Mouse (Mus musculus) thymus, postnatal 4 days (tissue): ENCODE results near the gene Aak1.

Experiments used
- DNase-seq: peaks from one replicate; pipeline ENCODE4 v3.0.0; 2021

The Aak1 gene

DNA sequence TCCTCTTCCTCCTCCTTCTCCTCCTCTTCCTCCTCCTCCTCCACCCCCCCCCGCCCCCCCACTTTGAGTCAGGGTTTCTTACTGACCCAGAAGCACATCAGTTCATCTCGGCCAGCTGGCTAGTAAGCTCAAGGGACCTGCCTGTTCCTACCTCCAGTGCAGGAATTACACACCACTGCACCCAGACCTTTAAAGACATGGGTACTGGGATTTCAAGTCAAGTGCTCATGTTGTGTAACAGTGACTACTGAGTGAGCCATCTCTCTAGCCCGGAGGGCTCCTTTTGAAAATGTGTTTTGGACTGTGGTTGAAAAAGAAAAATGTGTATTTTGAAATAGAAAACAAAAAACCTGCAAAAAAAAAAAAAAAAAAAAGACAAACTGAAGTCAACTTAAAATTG lies 50.6 kb downstream of the Aak1 start:
- no peak for DNase-seq

DNA sequence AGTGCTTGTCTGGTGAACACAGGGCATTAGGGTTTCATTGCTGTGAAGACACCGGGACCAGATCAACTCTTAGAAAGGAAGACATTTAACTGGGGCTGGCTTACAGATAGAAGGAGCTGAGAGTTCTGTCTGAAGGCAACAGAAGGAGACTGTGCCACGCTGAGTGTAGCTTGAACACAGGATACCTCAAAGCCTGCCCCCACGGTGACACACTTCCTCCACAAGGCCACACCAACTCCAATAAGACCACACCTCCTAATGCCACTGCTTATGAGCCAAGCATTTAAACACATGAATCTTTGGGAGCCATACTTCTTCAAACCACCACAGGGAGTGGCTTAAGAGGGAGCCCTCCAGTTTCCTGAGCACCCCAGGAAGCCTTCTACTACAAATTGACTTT lies 51.2 kb downstream of the Aak1 start:
- DNase-seq: no peak

DNA sequence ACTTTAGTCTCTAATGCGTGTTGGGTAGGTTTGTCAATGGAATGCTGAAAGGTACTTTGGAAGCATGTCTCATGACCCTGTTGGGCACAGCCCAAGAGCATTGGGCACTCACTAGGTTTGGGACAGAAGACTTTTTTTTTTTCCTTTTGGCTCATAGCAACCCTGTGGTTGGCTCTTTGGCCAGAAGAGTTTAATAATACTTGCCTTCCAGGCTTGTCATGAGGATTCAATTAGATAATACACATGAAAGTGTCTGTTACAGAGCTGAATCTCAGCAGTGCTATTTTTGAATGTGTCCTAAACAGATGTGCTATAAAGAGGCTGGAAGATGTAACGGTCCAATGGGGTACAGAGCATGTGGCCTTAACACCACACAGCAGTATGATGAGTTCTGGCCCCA lies 56.2 kb downstream of the Aak1 start:
- no peak for DNase-seq

DNA sequence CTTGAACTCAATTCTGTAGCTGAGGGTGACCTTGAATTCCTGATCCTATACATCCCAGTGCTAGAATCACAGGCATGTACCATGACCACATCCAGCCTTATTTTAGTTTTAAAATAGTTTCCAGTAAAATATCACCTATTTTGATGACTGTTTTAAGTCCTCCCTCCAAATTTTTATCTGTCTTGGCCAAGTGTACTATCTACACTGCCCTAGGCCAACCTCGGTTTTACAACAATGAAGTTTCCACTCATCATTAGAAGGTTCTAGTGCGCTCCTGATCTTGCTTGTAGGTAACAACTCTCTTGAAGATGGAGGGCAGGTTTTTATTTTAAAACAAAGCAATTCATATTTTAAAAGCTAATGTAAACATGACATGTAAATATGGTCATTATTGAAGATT lies 57.9 kb downstream of the Aak1 start:
- DNase-seq: no peak

DNA sequence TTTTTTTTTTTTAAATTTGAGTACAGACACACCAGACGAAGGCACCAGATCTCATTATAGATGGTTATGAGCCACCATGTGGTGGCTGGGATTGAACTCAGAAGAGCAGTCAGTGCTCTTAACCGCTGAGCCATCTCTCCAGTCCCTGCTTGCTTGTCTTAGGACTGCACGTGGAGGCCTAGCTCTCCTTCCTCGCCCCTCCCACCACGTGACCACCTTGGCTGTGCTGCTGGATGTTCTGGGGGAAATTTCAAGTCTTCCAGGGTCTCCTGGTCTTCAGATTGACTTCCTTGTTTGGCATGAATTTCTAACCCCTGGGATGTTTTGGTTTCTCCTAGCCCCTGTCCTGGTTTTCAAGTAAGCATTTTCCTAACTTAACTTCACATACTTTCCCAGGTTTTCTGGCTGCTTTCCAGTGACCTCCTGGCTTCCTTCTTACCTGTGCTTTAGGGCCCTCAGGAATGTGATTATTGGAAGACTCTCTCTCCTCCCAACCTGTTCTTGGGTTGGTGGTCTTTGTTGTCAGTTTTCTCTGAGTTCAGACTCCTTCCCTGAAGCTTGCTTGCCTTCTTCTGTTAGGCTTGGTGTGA lies 59.3 kb downstream of the Aak1 start:
- DNase-seq: peak; percentile 37

DNA sequence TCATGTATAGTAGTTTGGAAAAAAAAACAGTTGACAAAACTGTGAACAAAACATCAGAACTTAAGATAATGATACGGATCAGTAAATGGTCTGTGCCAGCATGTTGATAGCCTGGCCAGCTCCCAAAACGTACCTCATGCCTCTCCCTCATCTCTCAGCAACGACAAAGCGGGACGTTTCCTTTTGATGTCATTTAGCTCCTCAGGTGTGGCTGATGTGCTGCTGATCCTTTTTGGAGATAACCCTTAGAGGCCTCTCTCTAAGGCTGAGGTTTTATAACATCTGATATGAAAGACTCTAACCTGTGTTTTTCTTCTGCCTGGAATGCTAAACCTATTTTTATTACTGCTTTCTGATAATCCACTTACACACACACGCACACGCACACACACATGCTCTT lies 60.6 kb downstream of the Aak1 start:
- no peak for DNase-seq

DNA sequence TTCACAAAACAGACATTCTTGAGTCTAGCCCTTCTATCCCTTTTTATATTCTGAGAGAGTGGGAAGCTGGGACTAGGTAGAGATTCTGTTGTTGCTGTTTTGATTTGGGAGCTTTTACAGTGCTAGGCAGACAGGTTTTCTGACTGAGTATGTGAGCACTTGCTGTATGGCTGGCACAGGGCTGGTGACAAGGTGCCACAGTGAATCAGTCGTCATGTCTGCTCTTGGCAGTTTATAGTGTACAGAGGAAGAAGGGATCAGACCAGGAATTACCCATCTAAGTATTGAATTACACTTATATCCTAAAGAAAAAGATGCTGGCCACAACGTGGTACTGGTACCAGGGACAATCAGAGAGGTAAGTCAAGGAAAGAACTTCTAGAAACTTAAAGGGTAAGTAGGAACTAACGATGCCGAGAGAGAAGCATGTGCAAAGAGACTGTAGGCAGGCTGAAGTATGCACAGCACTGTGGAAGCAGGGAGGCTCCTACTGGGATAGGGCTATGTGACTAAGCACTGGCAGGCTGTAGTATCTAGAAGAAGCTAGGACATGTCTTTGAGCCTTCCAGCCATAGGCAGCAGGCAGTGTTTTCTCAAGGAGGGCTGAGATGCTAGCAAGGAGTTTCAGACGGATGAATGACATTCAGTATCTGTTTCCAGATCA lies 67.0 kb downstream of the Aak1 start:
- no peak for DNase-seq

DNA sequence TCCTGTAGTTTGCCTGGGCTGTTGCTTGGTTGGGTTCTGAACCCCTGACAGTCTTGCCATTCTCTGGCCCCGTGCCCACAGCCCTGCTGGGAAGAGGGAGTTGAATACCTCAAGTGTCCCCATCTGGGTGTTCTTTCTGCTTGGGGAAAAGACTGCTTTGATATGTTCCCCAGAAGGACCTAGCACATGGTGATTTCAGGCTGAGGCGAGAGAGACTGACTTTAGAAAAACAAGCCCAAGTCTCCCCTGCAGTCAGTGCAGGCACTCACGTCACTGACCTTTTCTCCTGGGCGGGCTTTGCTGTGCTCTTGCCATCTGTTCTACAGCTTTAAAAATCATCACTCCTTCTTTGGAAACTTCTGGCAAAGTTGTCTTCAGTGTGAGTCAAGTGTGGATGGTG lies 67.9 kb downstream of the Aak1 start:
- DNase-seq: no peak

DNA sequence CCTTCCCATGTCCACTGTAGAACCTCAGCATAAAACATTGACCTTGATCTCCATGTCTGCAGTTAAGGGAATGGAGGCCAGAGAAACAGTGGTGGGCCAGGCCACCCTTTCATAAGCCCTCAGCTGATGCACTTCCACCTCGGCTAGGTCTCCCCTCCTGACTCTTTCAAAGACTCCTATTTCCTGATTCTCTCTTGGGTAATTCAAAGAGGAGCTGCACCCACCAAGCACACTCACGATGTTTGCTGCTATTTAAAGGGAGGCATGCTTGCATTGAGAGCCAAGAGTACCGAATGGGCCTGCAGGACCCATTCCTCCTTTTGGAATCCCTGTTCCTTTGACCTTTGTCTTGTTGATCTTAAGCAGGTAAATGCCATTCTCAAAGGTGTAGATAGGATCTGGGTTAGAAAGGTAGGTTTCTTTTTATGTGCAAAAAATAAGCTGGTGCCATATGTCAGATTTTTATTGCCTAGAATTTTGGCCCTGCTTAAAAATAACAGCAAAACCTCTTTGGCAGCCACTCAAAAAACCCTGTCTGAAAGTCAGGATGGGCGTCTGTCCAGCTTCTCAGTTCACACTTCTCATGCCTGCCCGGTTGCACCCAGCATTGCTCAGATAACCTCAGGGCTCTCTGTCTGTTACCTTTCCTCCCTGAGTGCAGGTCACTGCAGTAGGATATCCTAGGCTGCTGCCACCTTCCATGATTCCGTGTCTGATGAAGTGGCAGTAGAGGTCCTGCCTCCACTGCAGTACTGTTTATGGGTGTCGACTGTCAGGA lies 68.9 kb downstream of the Aak1 start:
- no peak for DNase-seq

DNA sequence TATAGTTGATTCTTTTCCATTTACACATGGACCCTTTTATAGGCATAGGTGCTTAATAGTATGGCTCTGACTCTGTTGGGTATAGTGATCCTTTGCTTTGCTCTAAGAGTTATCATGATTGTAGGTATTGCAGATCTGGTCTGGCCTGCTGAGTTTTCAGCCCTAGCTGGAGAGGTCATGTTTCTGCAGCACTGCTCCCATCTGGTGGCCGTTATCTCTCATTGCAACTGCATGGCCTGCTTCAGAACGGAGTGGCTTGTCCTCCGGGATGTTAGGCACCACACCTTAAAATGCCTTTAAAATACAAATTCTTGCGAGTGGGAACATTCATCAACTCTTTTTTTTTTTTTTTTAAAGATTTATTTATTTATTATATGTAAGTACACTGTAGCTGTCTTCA lies 72.6 kb downstream of the Aak1 start:
- peak; percentile 65 for DNase-seq

DNA sequence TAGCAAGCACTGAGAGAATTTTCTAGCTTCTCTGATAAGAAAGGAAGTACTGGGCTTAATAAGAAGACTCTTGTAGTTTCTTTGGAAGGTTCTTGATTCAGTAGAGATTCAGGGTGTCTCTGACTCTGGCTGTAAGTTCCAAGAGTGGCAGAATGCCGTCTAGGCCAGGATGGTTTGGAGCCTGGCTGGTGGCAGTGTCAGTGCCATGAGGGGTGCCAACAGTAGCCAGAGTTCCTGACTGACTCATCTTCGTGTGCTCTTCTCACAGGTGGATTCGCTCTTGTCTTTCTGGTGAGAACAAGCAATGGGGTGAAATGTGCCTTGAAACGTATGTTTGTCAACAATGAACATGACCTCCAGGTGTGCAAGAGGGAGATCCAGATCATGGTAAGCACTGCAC lies 75.4 kb downstream of the Aak1 start:
- DNase-seq: no peak

DNA sequence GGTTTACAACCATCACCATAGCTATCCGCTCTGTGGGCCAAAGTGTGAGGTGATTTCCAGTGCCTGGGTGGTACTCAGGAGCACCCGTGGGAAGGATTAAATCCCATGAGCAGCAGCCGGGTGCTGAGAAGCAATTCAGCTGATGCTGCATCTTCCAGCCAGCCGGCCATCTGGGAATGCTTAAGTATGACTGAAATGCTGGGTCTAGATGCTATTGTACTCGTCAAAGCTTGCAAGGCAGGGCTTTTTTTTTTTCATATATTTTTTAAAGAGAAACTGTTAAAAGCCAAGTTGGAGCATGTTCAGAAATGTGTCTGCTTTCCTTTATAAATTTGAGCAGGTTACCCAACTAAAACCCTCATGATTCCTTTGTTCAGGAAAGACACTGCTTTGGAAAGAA lies 85.2 kb downstream of the Aak1 start:
- DNase-seq: no peak

DNA sequence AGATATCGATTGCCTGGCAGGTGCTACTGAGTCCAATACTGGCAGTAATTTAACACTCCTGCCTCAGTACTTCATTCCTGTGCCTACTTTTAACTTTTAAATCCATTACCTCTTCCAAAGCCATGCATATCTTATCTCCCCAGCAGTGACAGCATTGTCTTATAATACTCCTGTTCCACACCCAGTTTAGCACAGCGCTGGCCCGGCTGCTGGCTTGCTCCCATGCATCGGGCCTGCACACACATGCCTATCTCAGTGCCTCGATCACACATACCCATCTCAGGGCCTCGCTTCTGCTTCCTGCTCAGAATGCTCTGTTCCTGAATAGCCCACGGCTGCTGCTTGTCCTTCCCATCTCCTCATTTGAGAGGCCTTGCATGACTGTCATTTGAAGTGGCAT lies 90.5 kb downstream of the Aak1 start:
- no peak for DNase-seq

DNA sequence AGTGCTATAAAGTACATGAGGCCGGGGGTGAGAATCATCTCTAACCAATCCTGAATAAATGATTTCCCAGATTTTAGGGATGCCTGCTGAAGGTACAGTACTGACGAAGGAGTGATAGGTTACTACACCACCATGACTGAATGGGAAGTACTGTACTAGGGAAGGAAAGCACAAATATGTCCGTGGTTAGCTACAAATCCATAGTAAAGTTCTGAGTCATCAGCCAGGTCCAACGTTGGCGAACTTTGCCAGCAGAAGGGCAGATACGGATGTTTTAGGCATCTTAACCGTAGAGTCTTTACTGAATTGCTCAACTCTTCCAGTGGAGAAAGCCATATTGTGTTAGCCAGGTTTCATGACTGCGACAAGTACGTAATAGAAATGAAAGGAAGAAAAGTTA lies 91.6 kb downstream of the Aak1 start:
- DNase-seq: no peak

DNA sequence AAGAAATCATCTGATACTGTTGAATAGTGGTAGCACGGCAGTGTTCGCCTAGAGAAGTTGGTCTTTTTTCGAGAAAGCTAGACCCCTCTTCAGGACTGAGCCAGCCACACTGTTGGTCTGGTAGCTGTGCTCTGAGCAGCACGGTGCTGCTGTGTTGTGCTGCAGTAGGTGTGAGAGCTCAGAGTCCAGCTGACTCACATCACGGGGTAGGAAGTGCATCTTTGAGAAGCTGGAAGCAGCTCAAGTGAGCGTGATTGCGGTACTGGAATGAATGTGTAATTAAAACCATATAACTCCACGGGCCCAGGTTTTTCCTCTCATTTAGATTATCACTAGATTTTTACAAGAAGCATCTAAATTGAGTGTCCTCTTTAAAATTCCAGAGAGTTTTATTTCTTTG lies 97.8 kb downstream of the Aak1 start:
- DNase-seq: no peak

DNA sequence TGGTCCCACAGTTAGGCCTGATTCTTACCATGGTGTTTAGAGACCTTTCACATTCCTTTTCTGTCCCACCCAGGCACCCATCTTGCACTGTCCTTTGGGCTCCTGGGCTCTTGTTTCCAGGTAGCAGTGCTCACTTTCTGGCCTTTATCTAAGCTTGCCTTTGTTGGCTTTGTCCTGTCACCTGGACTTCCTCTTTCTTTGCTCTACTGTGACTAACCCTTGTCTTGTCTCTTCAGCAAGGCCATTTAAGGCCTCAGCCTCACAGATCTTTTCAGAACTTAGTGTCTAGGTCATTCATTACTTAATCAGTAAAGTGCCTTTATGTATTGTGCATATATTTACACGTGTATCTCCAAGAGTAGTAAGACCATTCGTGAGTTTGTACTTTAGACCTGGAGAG lies 99.4 kb downstream of the Aak1 start:
- DNase-seq: no peak

DNA sequence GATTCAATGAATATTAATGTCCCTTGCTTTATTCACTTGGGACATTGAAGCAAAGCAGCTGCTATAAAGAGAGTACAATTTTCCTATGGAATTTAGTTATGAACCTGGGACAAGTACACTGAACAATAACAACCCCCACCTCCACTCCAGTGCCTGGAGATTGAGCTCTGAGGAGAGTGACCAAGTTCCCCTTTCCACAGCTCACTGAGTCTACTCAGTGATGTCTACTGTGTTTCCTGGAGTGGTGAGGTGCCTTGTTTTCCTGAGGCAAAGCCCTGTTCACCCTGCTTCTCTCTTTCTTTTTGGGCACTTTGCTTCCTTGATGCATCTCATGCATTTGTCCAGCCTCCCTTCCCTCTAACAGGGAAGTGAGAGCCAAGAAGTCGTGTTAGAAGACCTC lies 100.8 kb downstream of the Aak1 start:
- no peak for DNase-seq

DNA sequence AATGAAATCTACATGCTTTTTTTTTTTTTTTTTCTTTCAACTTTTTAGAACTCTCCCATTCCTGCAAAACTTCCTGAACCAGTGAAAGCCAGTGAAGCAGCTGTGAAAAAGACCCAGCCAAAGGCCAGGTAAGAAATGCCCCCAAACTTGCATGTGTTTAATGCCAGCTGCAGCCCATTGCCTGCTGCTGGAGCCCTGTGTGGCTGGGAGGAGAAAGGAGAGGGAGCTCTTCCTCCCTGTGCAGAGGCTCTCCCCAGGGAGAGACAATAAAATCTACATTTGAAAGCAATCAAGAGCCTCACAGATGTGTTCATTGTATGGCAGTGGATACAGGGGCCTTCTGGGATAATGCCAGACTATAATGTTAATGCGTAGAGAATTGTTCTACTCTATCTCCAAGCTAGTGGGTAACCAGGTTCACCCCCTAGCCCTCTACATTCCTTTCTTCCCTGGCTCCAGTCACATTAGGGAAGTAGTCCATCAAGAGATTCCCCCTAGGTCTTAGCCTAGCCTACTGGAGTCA lies 101.5 kb downstream of the Aak1 start:
- DNase-seq: no peak

DNA sequence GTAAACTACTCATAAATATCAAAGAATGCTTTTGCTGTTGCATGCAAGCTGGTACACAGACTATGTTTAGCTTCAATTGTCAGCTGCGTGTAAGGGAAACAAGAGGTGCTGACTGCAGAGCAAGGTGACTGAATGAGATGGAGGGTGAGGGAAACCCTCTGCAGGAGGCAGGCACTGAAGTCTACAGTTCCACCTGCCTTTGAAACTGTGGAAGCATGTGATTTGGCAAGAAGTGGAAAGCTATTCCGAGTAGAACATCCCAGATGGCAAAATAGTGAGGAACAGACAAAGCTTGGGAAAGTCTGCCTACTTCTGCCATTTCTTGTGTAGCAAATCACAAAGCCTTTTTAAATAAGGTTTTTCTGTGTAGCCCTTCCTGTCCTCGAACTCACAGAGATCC lies 106.4 kb downstream of the Aak1 start:
- DNase-seq: no peak

DNA sequence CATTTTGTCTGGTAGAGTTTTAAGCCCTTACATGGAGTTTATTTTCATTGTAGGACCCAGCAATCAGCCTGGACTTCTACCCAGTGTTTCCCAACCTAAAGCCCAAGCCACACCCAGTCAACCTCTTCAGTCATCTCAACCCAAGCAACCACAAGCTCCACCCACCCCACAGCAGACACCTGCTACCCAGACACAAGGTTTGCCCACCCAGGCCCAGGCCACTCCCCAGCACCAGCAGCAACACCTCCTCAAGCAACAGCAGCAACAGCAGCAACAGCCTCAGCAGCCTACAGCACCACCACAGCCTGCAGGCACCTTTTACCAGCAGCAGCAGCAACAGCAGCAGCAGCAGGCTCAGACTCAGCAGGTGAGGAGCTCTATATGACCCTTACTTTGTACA lies 106.9 kb downstream of the Aak1 start:
- peak; percentile 44 for DNase-seq

DNA sequence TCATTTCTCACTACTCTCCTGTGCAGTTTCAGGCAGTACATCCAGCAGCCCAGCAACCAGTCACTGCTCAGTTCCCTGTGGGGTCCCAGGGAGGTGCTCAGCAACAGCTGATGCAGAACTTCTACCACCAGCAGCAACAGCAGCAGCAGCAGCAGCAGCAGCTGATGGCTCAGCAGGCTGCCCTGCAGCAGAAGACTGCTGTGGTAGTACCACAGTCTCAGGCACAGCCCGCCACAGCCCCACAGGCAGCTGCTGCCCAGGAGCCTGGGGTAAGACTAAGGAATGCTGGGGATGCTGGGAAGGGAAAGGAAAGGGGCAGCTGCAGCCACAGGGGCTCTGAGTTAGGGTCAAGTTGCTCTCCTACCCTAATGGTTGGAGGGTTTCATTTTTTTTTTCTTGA lies 109.7 kb downstream of the Aak1 start:
- no peak for DNase-seq

DNA sequence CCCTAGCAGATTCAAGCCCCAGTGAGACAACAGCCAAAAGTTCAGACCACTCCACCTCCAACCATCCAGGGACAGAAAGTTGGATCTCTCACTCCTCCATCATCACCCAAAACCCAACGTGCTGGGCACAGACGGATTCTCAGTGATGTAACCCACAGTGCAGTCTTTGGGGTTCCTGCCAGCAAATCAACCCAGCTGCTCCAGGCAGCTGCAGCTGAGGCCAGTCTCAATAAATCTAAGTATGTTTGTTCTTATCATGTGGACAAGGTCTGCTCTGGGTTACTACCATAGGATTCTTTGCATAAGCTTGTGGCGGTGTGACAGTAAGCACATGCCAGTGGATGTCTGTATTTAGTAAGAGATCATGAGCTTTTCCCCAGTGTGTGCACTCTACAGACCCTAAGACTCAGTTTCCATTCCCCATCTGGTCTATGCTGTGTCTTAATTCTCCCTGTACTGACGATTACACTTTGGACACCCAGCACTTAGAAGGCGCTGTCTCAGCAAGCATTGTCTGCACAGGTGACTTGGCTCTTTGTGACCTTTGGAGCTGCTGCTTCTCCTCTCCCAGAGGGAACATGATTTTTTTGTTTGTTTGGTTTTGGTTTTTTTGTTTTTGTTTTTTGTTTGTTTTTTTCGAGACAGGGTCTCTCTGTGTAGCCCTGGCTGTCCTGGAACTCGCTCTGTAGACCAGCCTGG lies 114.8 kb downstream of the Aak1 start:
- no peak for DNase-seq

DNA sequence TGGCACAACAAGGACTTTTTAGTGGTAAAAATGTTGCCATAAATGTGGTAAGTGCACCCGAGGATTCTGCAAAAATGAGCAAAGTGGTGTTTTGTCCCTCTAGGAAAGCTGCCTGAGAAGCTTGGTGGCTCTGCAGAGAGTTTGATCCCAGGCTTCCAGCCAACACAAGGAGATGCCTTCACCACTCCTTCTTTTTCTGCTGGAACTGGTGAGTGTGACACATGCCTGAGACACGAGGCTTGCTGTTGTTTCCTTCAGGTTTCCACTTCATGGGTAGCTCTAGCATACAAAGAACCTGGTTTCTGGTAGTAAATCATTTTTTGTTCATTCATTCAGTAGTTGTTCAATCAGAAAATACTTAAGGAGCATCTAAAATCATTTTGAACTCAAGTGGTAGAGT lies 117.8 kb downstream of the Aak1 start:
- no peak for DNase-seq

DNA sequence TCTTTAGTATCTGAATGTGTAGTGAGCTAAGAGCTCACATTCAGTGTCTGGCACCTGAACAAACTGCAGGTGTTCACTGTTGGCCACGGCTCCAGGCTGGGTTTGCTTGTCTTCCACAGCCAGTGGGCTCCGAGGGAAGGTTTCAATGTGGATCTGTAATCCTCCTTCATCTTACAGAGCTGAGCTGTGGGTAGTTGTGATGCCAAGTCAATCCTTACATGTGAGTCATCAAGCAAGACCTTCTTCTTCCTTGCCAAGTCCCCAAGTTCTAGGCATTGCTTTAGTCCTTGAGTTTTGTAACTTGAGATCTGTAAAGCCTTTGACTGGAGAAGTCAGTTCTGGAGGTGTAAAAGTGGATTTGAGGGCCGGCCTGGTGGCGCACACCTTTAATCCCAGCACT lies 124.6 kb downstream of the Aak1 start:
- DNase-seq: no peak
